In the genomic region with DNA sequence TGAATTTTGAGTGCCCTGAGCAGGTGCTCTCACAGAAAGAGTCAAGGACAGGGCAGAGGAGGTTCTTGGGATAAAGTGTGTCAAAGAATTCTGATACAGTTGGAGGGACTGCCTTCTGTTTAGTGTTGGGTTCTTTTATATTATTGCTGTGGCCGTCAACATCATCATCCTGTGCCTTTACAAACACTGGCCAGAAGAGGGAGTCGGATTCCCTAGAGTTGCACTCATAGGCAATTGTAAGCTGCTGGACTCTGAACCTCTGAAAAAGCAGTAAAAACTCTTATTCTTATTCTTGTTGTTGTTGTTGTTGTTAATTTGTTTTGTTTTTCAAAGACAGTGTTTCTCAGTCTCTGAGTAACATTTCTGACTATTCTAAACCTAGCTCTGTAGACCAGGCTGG, we compare ENCODE assay signal across 8 mouse cellular contexts. TPM values are rescaled to one million over a fixed set of nuclear protein-coding genes. Genes with fewer than 3 reads are reported as not detected.
DNase-seq lines count a peak whose midpoint lies in the region; ATAC-seq and TF ChIP-seq lines count a peak whose summit lies in the region.

No protein-coding gene starts in this region.

- H3K9me3 ChIP-seq in embryonic facial prominence, embryonic 11.5 days (replicated peaks; ENCODE audit: control insufficient read depth, low read length), result no peaks in the 10 kb centered on the region
- 0 out of 2 replicates have a peak, but pooled peaks cover 3% of the 10 kb centered on the region for H3K9me3 ChIP-seq in embryonic facial prominence, embryonic 10.5 days
- H3K9me3 ChIP-seq in liver, embryonic 11.5 days (ENCODE audit: control insufficient read depth, low read length), result no peaks in the 10 kb centered on the region

- H3K79me2 ChIP-seq in liver, adult 2 months (ENCODE audit: control insufficient read depth, insufficient read depth, low read length), result no peaks in the 10 kb centered on the region

- 71% methylated on average over 2 of the region's 2 CpGs for WGBS in embryonic facial prominence, embryonic 11.5 days
- WGBS in embryonic facial prominence, embryonic 10.5 days, result 62% methylated on average over 2 of the region's 2 CpGs
- WGBS in liver, adult 2 months, result 20% methylated on average over 2 of the region's 2 CpGs
- 36% methylated on average over 2 of the region's 2 CpGs for WGBS in liver, embryonic 11.5 days

- ATAC-seq in embryonic facial prominence, embryonic 11.5 days (replicated peaks; ENCODE audit: insufficient number of reproducible peaks, low FRiP score, low TSS enrichment, low read depth), result no peak
- no peak for ATAC-seq in liver, embryonic 11.5 days (replicated peaks; ENCODE audit: low FRiP score)

- H3K4me1 ChIP-seq in embryonic facial prominence, embryonic 11.5 days (ENCODE audit: control insufficient read depth, insufficient read depth, low read length), result no peaks in the 10 kb centered on the region
- H3K4me1 ChIP-seq in embryonic facial prominence, embryonic 10.5 days, result 0 out of 2 replicates have a peak, but pooled peaks cover 4% of the 10 kb centered on the region
- no peaks in the 10 kb centered on the region for H3K4me1 ChIP-seq in liver, adult 2 months (ENCODE audit: control insufficient read depth, insufficient read depth, low read length)
- no peaks in the 10 kb centered on the region for H3K4me1 ChIP-seq in liver, embryonic 11.5 days (replicated peaks; ENCODE audit: control insufficient read depth, insufficient read depth, low read length)

- peak; percentile 36 for DNase-seq in embryonic facial prominence, embryonic 11.5 days (ENCODE audit: low spot score)
- DNase-seq in embryonic facial prominence, embryonic 10.5 days (ENCODE audit: low spot score), result no peak
- peak; percentile 30 for DNase-seq in liver, adult 2 months (ENCODE audit: extremely low read depth, low read depth, low spot score)
- DNase-seq in liver, embryonic 11.5 days (ENCODE audit: low spot score), result no peak
- DNase-seq in cerebellum, adult 9-10 months, result peak; percentile 56
- peak; percentile 38 to 50 for DNase-seq in kidney, postnatal 36 days
- peak; percentile 42 for DNase-seq in splenic B cell, adult 2 months (ENCODE audit: low read depth, low spot score)
- no peak for DNase-seq in left cerebral cortex, postnatal 4 days

- no peak overlapping the region for H3K9ac ChIP-seq in embryonic facial prominence, embryonic 11.5 days (replicated peaks; ENCODE audit: low read length)
- H3K9ac ChIP-seq in liver, adult 2 months (ENCODE audit: low read depth, low read length), result no peak overlapping the region
- no peak overlapping the region for H3K9ac ChIP-seq in liver, embryonic 11.5 days (ENCODE audit: low read depth, low read length)

- intact Hi-C loops in left cerebral cortex, postnatal 4 days (cut with DNase I), result no loop called here

- H3K36me3 ChIP-seq in embryonic facial prominence, embryonic 11.5 days (replicated peaks; ENCODE audit: control insufficient read depth, insufficient read depth, low read depth, low read length), result no peaks in the 10 kb centered on the region
- no peaks in the 10 kb centered on the region for H3K36me3 ChIP-seq in embryonic facial prominence, embryonic 10.5 days (replicated peaks)
- no peaks in the 10 kb centered on the region for H3K36me3 ChIP-seq in liver, adult 2 months (ENCODE audit: control insufficient read depth, insufficient read depth, low read length)
- no peaks in the 10 kb centered on the region for H3K36me3 ChIP-seq in liver, embryonic 11.5 days (ENCODE audit: control insufficient read depth, insufficient read depth, low read length)
- no peaks in the 10 kb centered on the region for H3K36me3 ChIP-seq in splenic B cell, adult 2 months (ENCODE audit: control insufficient read depth, insufficient read depth, low read length, poor library complexity, severe bottlenecking)

- H3K4me3 ChIP-seq in embryonic facial prominence, embryonic 11.5 days (ENCODE audit: low read depth, low read length), result no peak overlapping the region
- H3K4me3 ChIP-seq in embryonic facial prominence, embryonic 10.5 days, result no peak overlapping the region
- H3K4me3 ChIP-seq in liver, adult 2 months (ENCODE audit: insufficient read depth, low read depth, low read length), result no peak overlapping the region
- no peak overlapping the region for H3K4me3 ChIP-seq in liver, embryonic 11.5 days (ENCODE audit: low read depth, low read length)

- TF ChIP-seq CTCF in liver, adult 2 months (IDR thresholded peaks at IDR 0.05; ENCODE audit: low read depth, low read length), result 0 out of 2 replicates have a peak, but pooled peaks have one; percentile 21

- H3K27me3 ChIP-seq in embryonic facial prominence, embryonic 11.5 days (ENCODE audit: control insufficient read depth, insufficient read depth, low read length), result no peaks in the 10 kb centered on the region
- H3K27me3 ChIP-seq in embryonic facial prominence, embryonic 10.5 days (replicated peaks; ENCODE audit: low read depth, poor library complexity, severe bottlenecking), result peaks cover 15% of the 10 kb centered on the region; the same call in 1 of the 2 replicates
- no peaks in the 10 kb centered on the region for H3K27me3 ChIP-seq in liver, adult 2 months (ENCODE audit: control insufficient read depth, insufficient read depth, low read length)
- H3K27me3 ChIP-seq in liver, embryonic 11.5 days (replicated peaks; ENCODE audit: control insufficient read depth, insufficient read depth, low read length), result peaks cover 6% of the 10 kb centered on the region
- no peaks in the 10 kb centered on the region for H3K27me3 ChIP-seq in splenic B cell, adult 2 months (ENCODE audit: control insufficient read depth, insufficient read depth, low read length, poor library complexity, severe bottlenecking)

- TF ChIP-seq POLR2A in liver, adult 2 months (IDR thresholded peaks at IDR 0.05; ENCODE audit: extremely low read depth, insufficient read depth, low read length), result no peak

- no peak overlapping the region for H3K27ac ChIP-seq in embryonic facial prominence, embryonic 11.5 days (replicated peaks; ENCODE audit: low read depth, low read length)
- no peak overlapping the region for H3K27ac ChIP-seq in embryonic facial prominence, embryonic 10.5 days (replicated peaks)
- H3K27ac ChIP-seq in liver, adult 2 months (replicated peaks; ENCODE audit: insufficient read depth, low read depth, low read length), result no peak overlapping the region
- no peak overlapping the region for H3K27ac ChIP-seq in liver, embryonic 11.5 days (ENCODE audit: low read depth, low read length)

- H3K4me2 ChIP-seq in embryonic facial prominence, embryonic 11.5 days (ENCODE audit: low read depth, low read length), result no peak overlapping the region
- no peak overlapping the region for H3K4me2 ChIP-seq in liver, embryonic 11.5 days

RNA-seq across cellular contexts. Expression of gene Sms, which starts 5.3 kb away (rescaled TPM):
- 108 and 121 TPM in 2 replicates for polyA plus RNA-seq in embryonic facial prominence, embryonic 11.5 days (2014; fragmentation: Nextera tagmentation; extraction: Ambion mirVana)
- polyA plus RNA-seq in embryonic facial prominence, embryonic 10.5 days (2016; fragmentation: Nextera tagmentation; extraction: Ambion mirVana), result 91.8 and 92.7 TPM in 2 replicates
- 5.5 and 7.5 TPM in 2 replicates for total RNA-seq in liver, adult 2 months (2014; rRNA removed)
- 2.3 and 3.2 TPM in 2 replicates for polyA plus RNA-seq in liver, adult 2 months (2012; rRNA removed)
- 63.3 and 63.6 TPM in 2 replicates for polyA plus RNA-seq in liver, embryonic 11.5 days (2014; fragmentation: Nextera tagmentation; extraction: Ambion mirVana)
- total RNA-seq in left cerebral cortex, postnatal 4 days (2021), result 100 to 1,000 TPM; 119 to 129 TPM

Comparison
In these comparisons a context has a peak if more than half of its experiments do, and no peak if none do; other contexts are left out.
1. DNase-seq: peak in embryonic facial prominence, embryonic 11.5 days (single experiment), liver, adult 2 months (single experiment), cerebellum, adult 9-10 months (single experiment), kidney, postnatal 36 days (2 of 2) and splenic B cell, adult 2 months (single experiment); none in embryonic facial prominence, embryonic 10.5 days (single experiment), liver, embryonic 11.5 days (single experiment) and left cerebral cortex, postnatal 4 days (single experiment).
2. RNA of gene Sms, which starts 5.3 kb away (polyA plus RNA-seq): 108 to 121 TPM in embryonic facial prominence, embryonic 11.5 days, 91.8 to 92.7 TPM in embryonic facial prominence, embryonic 10.5 days and 63.3 to 63.6 TPM in liver, embryonic 11.5 days; 2.3 to 3.2 TPM in liver, adult 2 months; every median in the first group is over 10 times any median in the second.